Mouse (Mus musculus) megakaryocyte, embryonic 14.5 days (primary cell): ENCODE results near the gene Zscan5b. TPM values are rescaled to one million over a fixed set of nuclear protein-coding genes. Genes with fewer than 3 reads are reported as not detected.
"Not testable (repeated sequence)": the region's sequence is repeated elsewhere in the genome, so short reads cannot be mapped to it uniquely, and the experiment has no call there.

Experiments
- H3K27me3 ChIP-seq: replicated peaks from 2 replicates; pipeline ENCODE3; 2012; ENCODE audit warnings: inconsistent platforms
- H3K36me3 ChIP-seq: replicated peaks from 2 replicates; pipeline ENCODE3; 2012; ENCODE audit warnings: low read length, inconsistent platforms, mixed read lengths
- H3K4me1 ChIP-seq: 2 replicates; pipeline ENCODE4 v1.6.1; 2012; ENCODE audit warnings: inconsistent platforms
- H3K4me3 ChIP-seq: replicated peaks from 2 replicates; pipeline ENCODE3; 2012; ENCODE audit warnings: moderate library complexity, mild to moderate bottlenecking, inconsistent platforms
- H3K9me3 ChIP-seq: 2 replicates; pipeline ENCODE4 v1.6.1; 2012; ENCODE audit warnings: inconsistent platforms
- FLI1 ChIP-seq: IDR thresholded peaks from 2 replicates; pipeline ENCODE4 v1.6.1; 2012; ENCODE audit warnings: low read length, inconsistent platforms, mixed read lengths
- GATA1 ChIP-seq: IDR thresholded peaks from 3 replicates; pipeline ENCODE4 v1.6.1; 2012; ENCODE audit warnings: mixed read lengths, low read length, inconsistent platforms, borderline replicate concordance
- polyA plus RNA-seq: library from polyadenylated mRNA; stranded (reverse); fragments of >175 nt; gene quantifications from 2 replicates; pipeline ENCODE4 v1.2.3, GENCODE M21; 2012; ENCODE audit warnings: low replicate concordance; ENCODE audit not compliant: insufficient read depth

Gene Zscan5b
- polyA plus RNA-seq, 1 experiment = not detected

- no peak overlapping the region for H3K4me3 ChIP-seq
- H3K27me3 ChIP-seq = peaks cover 5% of the 10 kb centered on the region
- TF ChIP-seq FLI1 (no peak), GATA1 (no peak)
- H3K9me3 ChIP-seq = no peaks in the 10 kb centered on the region
- no peaks in the 10 kb centered on the region for H3K36me3 ChIP-seq
- H3K4me1 ChIP-seq = no peaks in the 10 kb centered on the region
Measured at GRCm38 (mm10) chr7:6239787-6240186, 17.7 kb downstream of the Zscan5b start.

- not testable (repeated sequence) for H3K36me3 ChIP-seq, H3K4me1 ChIP-seq, H3K27me3 ChIP-seq, H3K9me3 ChIP-seq, H3K4me3 ChIP-seq
Measured at GRCm38 (mm10) chr7:6240841-6241425, 18.9 kb downstream of the Zscan5b start.

GRCm38 (mm10) chr7:6244361-6245292 lies 22.5 kb downstream of the Zscan5b start:
- Histone ChIP-seq H3K27me3 (peaks cover 2% of the 10 kb centered on the region), H3K4me3 (no peak overlapping the region), H3K4me1 (no peaks in the 10 kb centered on the region), H3K9me3 (no peaks in the 10 kb centered on the region), H3K36me3 (no peaks in the 10 kb centered on the region)
- TF ChIP-seq FLI1 = no peak
- no peak for TF ChIP-seq GATA1

GRCm38 (mm10) chr7:6252410-6252809 lies 30.3 kb downstream of the Zscan5b start, which contains the start of gene Epp13:
TSS of gene Epp13 (plus strand) at chr7:6252710.
- no peaks in the 10 kb centered on the region for H3K27me3 ChIP-seq
- no peaks in the 10 kb centered on the region for H3K4me1 ChIP-seq

DNA sequence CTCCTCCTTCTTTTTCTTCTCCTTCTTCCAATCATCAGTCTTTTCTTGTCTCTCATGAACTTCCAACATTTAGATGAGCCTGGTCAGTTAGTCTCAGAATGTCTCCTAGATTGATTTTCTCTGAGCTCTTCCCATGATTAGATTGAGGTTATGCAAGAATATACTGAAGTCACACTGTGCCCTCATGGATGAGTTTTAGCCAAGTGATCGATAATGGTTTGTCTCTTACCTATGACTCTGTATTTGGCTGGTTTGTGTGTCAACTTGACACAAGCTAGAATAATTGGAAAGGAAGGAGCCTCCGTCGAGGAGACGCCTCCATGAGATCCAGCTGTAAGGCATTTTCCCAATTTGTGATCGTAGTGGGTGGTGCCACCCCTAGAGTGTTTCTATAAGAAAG lies 32.4 kb downstream of the Zscan5b start:
- Histone ChIP-seq H3K36me3 (no peaks in the 10 kb centered on the region), H3K4me3 (no peak overlapping the region), H3K27me3 (peaks cover 3% of the 10 kb centered on the region), H3K9me3 (peaks cover 12% of the 10 kb centered on the region), H3K4me1 (no peaks in the 10 kb centered on the region)
- TF ChIP-seq FLI1 (no peak), GATA1 (no peak)

More at GRCm38 (mm10) chr7:6252410-6252809, 30.3 kb downstream of the Zscan5b start, which contains the start of gene Epp13:
- Histone ChIP-seq H3K9me3 (peaks cover 10% of the 10 kb centered on the region), H3K36me3 (no peaks in the 10 kb centered on the region), H3K4me3 (no peak within 1 kb of the TSS)
- TF ChIP-seq FLI1 = no peak
- no peak for TF ChIP-seq GATA1

DNA sequence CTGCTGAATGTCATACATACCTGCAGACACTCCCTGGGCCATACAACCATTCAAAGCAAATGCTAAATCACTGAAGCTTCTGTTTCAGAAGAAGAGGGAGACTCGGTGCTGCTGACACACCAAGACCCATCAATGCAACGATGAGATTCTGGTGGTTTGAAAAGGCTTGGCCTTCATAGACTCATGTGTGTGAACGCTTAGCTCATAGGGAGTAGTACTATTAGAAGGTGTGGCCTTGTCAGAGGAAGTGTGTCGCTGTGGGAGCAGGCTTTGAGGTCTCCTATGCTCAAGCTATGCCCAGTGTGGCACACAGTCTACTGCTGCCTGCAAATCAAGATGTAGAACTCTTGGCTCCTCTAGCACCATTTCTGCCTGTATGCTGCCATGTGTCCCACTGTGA lies 35.3 kb downstream of the Zscan5b start:
- H3K36me3 ChIP-seq = no peaks in the 10 kb centered on the region
- no peaks in the 10 kb centered on the region for H3K4me1 ChIP-seq
- peaks cover 15% of the 10 kb centered on the region for H3K9me3 ChIP-seq
- H3K27me3 ChIP-seq = peaks cover 6% of the 10 kb centered on the region
- TF ChIP-seq GATA1 (no peak), FLI1 (no peak)
- H3K4me3 ChIP-seq = no peak overlapping the region

GRCm38 (mm10) chr7:6258232-6259220 lies 36.4 kb downstream of the Zscan5b start:
- Histone ChIP-seq H3K9me3 (peaks cover 10% of the 10 kb centered on the region), H3K36me3 (no peaks in the 10 kb centered on the region), H3K27me3 (peaks cover 6% of the 10 kb centered on the region), H3K4me3 (no peak overlapping the region), H3K4me1 (no peaks in the 10 kb centered on the region)
- TF ChIP-seq FLI1 (no peak), GATA1 (no peak)

GRCm38 (mm10) chr7:6260004-6260403 lies 37.9 kb downstream of the Zscan5b start:
- H3K9me3 ChIP-seq = peaks cover 10% of the 10 kb centered on the region
- H3K4me3 ChIP-seq, H3K27me3 ChIP-seq, H3K4me1 ChIP-seq, H3K36me3 ChIP-seq: not testable (repeated sequence)

DNA sequence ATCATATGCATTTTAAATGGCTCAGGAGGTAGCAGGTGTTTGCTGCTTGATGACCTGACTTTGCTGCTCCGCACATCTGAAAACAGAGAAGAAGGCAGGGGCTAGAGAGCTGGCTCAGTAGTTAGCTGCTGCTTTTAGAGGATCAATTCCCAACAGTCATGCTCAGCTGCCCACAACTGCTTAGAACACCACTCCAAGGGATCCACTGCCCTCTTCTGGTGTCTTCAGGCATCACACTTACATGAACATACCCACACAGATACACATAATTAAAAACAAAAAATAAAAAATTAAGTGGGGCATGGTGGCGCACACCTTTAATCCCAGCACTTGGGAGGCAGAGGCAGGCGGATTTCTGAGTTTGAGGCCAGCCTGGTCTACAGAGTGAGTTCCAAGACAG lies 40.0 kb downstream of the Zscan5b start:
- peaks cover 11% of the 10 kb centered on the region for H3K9me3 ChIP-seq
- peaks cover 6% of the 10 kb centered on the region for H3K27me3 ChIP-seq
- TF ChIP-seq FLI1 = no peak
- TF ChIP-seq GATA1 = no peak
- H3K4me1 ChIP-seq = no peaks in the 10 kb centered on the region
- H3K4me3 ChIP-seq = no peak overlapping the region
- no peaks in the 10 kb centered on the region for H3K36me3 ChIP-seq
